Mouse (Mus musculus) thymus, adult 2 months (tissue): ENCODE results near the gene Ift74.

ENCODE experiments used
- CTCF ChIP-seq: fragments of 200-500 bp; IDR thresholded peaks from 2 replicates; pipeline ENCODE4 v1.5.1; 2012; ENCODE audit warnings: mild to moderate bottlenecking, control low read depth, low read length, moderate library complexity, borderline replicate concordance; ENCODE audit not compliant: control insufficient read depth, poor library complexity, insufficient read depth; ENCODE audit errors: extremely low read depth
- POLR2A ChIP-seq: fragments of 200-500 bp; IDR thresholded peaks from 2 replicates; pipeline ENCODE4 v1.6.1; 2012; ENCODE audit warnings: mild to moderate bottlenecking, low read length, control low read depth, moderate library complexity; ENCODE audit not compliant: control insufficient read depth, poor library complexity, insufficient read depth; ENCODE audit errors: extremely low read depth

GRCm38 (mm10) chr4:94643141-94643540, 28.9 kb downstream of the Ift74 start:
- TF ChIP-seq POLR2A (no peak), CTCF (no peak)
